ENCODE assay signal across 27 mouse cellular contexts in genomic region chr7:89775848-89776247, GRCm38 (mm10).
DNase-seq lines count a peak whose midpoint lies in the region; ATAC-seq lines count a peak whose summit lies in the region.
"Had no signal": no experiment of that assay in that cellular context is flagged by ENCODE, and none has a peak within 500 bp of the region (broad histone marks: within the 10 kb centered on the region; RNA-seq: fewer than 3 reads in every experiment).

No protein-coding gene starts in this region.

- no peaks in the 10 kb centered on the region; the same call in 1 of the 2 replicates for H3K27me3 ChIP-seq in hindbrain, embryonic 12.5 days
- H3K27me3 ChIP-seq in hindbrain, embryonic 10.5 days (ENCODE audit: insufficient read depth, poor library complexity, severe bottlenecking): peaks cover 29% of the 10 kb centered on the region
- H3K27me3 ChIP-seq in midbrain, embryonic 16.5 days (ENCODE audit: control insufficient read depth, insufficient read depth, low read depth, low read length): no peaks in the 10 kb centered on the region
- peaks cover 5% of the 10 kb centered on the region for H3K27me3 ChIP-seq in midbrain, embryonic 10.5 days (ENCODE audit: low read depth, poor library complexity, severe bottlenecking)
- no peaks in the 10 kb centered on the region for H3K27me3 ChIP-seq in hindbrain, embryonic 16.5 days (replicated peaks; ENCODE audit: control insufficient read depth, insufficient read depth, low read length)
- H3K27me3 ChIP-seq in limb, embryonic 10.5 days (ENCODE audit: low read depth, poor library complexity, severe bottlenecking): no peaks in the 10 kb centered on the region
- H3K27me3 ChIP-seq: embryonic facial prominence, embryonic 15.5 days; neural tube, embryonic 12.5 days had no signal

- 91% methylated on average over 2 of the region's 2 CpGs for WGBS in hindbrain, embryonic 12.5 days
- WGBS in hindbrain, embryonic 10.5 days: 97% methylated on average over 2 of the region's 2 CpGs
- 92% methylated on average over 2 of the region's 2 CpGs for WGBS in midbrain, embryonic 16.5 days
- whole genome bisulfite sequencing in midbrain, embryonic 10.5 days: 97% methylated on average over 2 of the region's 2 CpGs
- 95% methylated on average over 2 of the region's 2 CpGs for WGBS in hindbrain, embryonic 16.5 days
- 99% methylated on average over 2 of the region's 2 CpGs for WGBS in limb, embryonic 10.5 days

- H3K27ac ChIP-seq in hindbrain, embryonic 12.5 days: no peak overlapping the region
- H3K27ac ChIP-seq in hindbrain, embryonic 10.5 days: no peak overlapping the region
- H3K27ac ChIP-seq in midbrain, embryonic 16.5 days (ENCODE audit: low read length): no peak overlapping the region
- no peak overlapping the region for H3K27ac ChIP-seq in midbrain, embryonic 10.5 days (replicated peaks)
- H3K27ac ChIP-seq in hindbrain, embryonic 16.5 days (ENCODE audit: low read depth, low read length): no peak overlapping the region
- no peak overlapping the region for H3K27ac ChIP-seq in limb, embryonic 10.5 days
- H3K27ac ChIP-seq: embryonic facial prominence, embryonic 10.5 days; embryonic facial prominence, embryonic 15.5 days; kidney, postnatal 0 days; liver, embryonic 14.5 days; macrophage; neural tube, embryonic 12.5 days had no signal

- H3K9me3 ChIP-seq in hindbrain, embryonic 12.5 days (replicated peaks): no peaks in the 10 kb centered on the region
- no peaks in the 10 kb centered on the region for H3K9me3 ChIP-seq in hindbrain, embryonic 10.5 days
- no peaks in the 10 kb centered on the region; the same call in 1 of the 2 replicates for H3K9me3 ChIP-seq in midbrain, embryonic 16.5 days (replicated peaks; ENCODE audit: control insufficient read depth, low read length, poor library complexity, severe bottlenecking)
- H3K9me3 ChIP-seq in midbrain, embryonic 10.5 days (replicated peaks): no peaks in the 10 kb centered on the region
- H3K9me3 ChIP-seq in hindbrain, embryonic 16.5 days (ENCODE audit: control insufficient read depth, low read length): 0 out of 2 replicates have a peak, but pooled peaks cover 3% of the 10 kb centered on the region
- no peaks in the 10 kb centered on the region for H3K9me3 ChIP-seq in limb, embryonic 10.5 days (replicated peaks)
- H3K9me3 ChIP-seq: embryonic facial prominence, embryonic 10.5 days; embryonic facial prominence, embryonic 15.5 days; neural tube, embryonic 12.5 days had no signal

- no peaks in the 10 kb centered on the region for H3K36me3 ChIP-seq in hindbrain, embryonic 12.5 days
- H3K36me3 ChIP-seq in hindbrain, embryonic 10.5 days: no peaks in the 10 kb centered on the region
- no peaks in the 10 kb centered on the region for H3K36me3 ChIP-seq in midbrain, embryonic 16.5 days (ENCODE audit: control insufficient read depth, insufficient read depth, low read length)
- H3K36me3 ChIP-seq in midbrain, embryonic 10.5 days: no peaks in the 10 kb centered on the region
- no peaks in the 10 kb centered on the region for H3K36me3 ChIP-seq in hindbrain, embryonic 16.5 days (ENCODE audit: control insufficient read depth, insufficient read depth, low read length)
- H3K36me3 ChIP-seq in limb, embryonic 10.5 days: no peaks in the 10 kb centered on the region
- H3K36me3 ChIP-seq: embryonic facial prominence, embryonic 10.5 days; embryonic facial prominence, embryonic 15.5 days; neural tube, embryonic 12.5 days had no signal

- no peak overlapping the region for H3K4me2 ChIP-seq in hindbrain, embryonic 12.5 days (replicated peaks)
- no peak overlapping the region for H3K4me2 ChIP-seq in midbrain, embryonic 16.5 days (ENCODE audit: low read length)
- no peak overlapping the region for H3K4me2 ChIP-seq in hindbrain, embryonic 16.5 days (ENCODE audit: low read length)
- H3K4me2 ChIP-seq: embryonic facial prominence, embryonic 15.5 days; neural tube, embryonic 12.5 days had no signal

- peaks cover 9% of the 10 kb centered on the region; the same call in 1 of the 2 replicates for H3K4me1 ChIP-seq in hindbrain, embryonic 12.5 days
- peaks cover 14% of the 10 kb centered on the region for H3K4me1 ChIP-seq in hindbrain, embryonic 10.5 days (replicated peaks)
- no peaks in the 10 kb centered on the region for H3K4me1 ChIP-seq in midbrain, embryonic 16.5 days (ENCODE audit: control insufficient read depth, insufficient read depth, low read length)
- H3K4me1 ChIP-seq in midbrain, embryonic 10.5 days: peaks cover 12% of the 10 kb centered on the region
- H3K4me1 ChIP-seq in hindbrain, embryonic 16.5 days (ENCODE audit: control insufficient read depth, insufficient read depth, low read depth, low read length): peaks cover 2% of the 10 kb centered on the region; the same call in 1 of the 2 replicates
- H3K4me1 ChIP-seq in limb, embryonic 10.5 days: 0 out of 2 replicates have a peak, but pooled peaks cover 4% of the 10 kb centered on the region
- H3K4me1 ChIP-seq: neural tube, embryonic 12.5 days had no signal

- no peak overlapping the region for H3K9ac ChIP-seq in hindbrain, embryonic 12.5 days
- H3K9ac ChIP-seq in midbrain, embryonic 16.5 days (ENCODE audit: low read depth, low read length): no peak overlapping the region
- no peak overlapping the region for H3K9ac ChIP-seq in hindbrain, embryonic 16.5 days (ENCODE audit: low read depth, low read length)
- H3K9ac ChIP-seq: embryonic facial prominence, embryonic 15.5 days; liver, embryonic 14.5 days; neural tube, embryonic 12.5 days had no signal

- H3K4me3 ChIP-seq in hindbrain, embryonic 12.5 days: no peak overlapping the region
- H3K4me3 ChIP-seq in hindbrain, embryonic 10.5 days: no peak overlapping the region
- no peak overlapping the region for H3K4me3 ChIP-seq in midbrain, embryonic 16.5 days (ENCODE audit: low read depth, low read length)
- H3K4me3 ChIP-seq in midbrain, embryonic 10.5 days: no peak overlapping the region
- no peak overlapping the region for H3K4me3 ChIP-seq in hindbrain, embryonic 16.5 days (ENCODE audit: low read length)
- no peak overlapping the region for H3K4me3 ChIP-seq in limb, embryonic 10.5 days
- H3K4me3 ChIP-seq: embryonic facial prominence, embryonic 10.5 days; embryonic facial prominence, embryonic 15.5 days; neural tube, embryonic 12.5 days had no signal

- DNase-seq in hindbrain, embryonic 10.5 days (ENCODE audit: low spot score): no peak
- DNase-seq in midbrain, embryonic 10.5 days (ENCODE audit: low spot score): no peak
- DNase-seq in cerebellum, postnatal 10 days: no peak
- DNase-seq in limb, embryonic 10.5 days (ENCODE audit: low spot score): no peak
- DNase-seq: adrenal gland, postnatal 25 days; cerebellum, adult 2 months; cerebellum, postnatal 25 days; gastrocnemius, postnatal 10 days; heart, postnatal 14 days; kidney, adult 8-10 months; kidney, postnatal 4 days; liver; lung, adult 2 months; lung, postnatal 10 days; retina, postnatal 1 day; right cerebral cortex, postnatal 14 days had no signal

- ATAC-seq in hindbrain, embryonic 12.5 days (ENCODE audit: low FRiP score): peak; percentile 60; the same call in 1 of the 2 replicates
- peak; percentile 94 for ATAC-seq in midbrain, embryonic 16.5 days
- ATAC-seq in hindbrain, embryonic 16.5 days: peak; percentile 71
- ATAC-seq: CD4-positive, CD25-positive, alpha-beta regulatory T cell, adult 4 months; intestine, embryonic 16.5 days had no signal
